Mouse (Mus musculus): ENCODE data around the gene Gatm. TPM values are rescaled to one million over a fixed set of nuclear protein-coding genes. Genes with fewer than 3 reads are reported as not detected.

The Gatm gene
- total and polyA plus RNA-seq, 2 experiments from 2014 or later: 47.6 to 59.7 TPM

- peak; percentile 79 for ATAC-seq
- DNase-seq: peak; percentile 60
- no peak overlapping the region for H3K9ac ChIP-seq
- TF ChIP-seq CTCF (IDR thresholded peaks at IDR 0.05; ENCODE audit: low read depth): no peak
- no peak overlapping the region for H3K4me2 ChIP-seq (ENCODE audit: low read depth)
- H3K9me3 ChIP-seq (ENCODE audit: low read length): no peaks in the 10 kb centered on the region
- WGBS: 56% methylated on average over 8 of the region's 8 CpGs
- H3K4me1 ChIP-seq (ENCODE audit: insufficient read depth): no peaks in the 10 kb centered on the region
- peak overlapping the region; percentile 16; the same call in 1 of the 2 replicates for H3K27ac ChIP-seq (ENCODE audit: low read depth, low read length)
- H3K36me3 ChIP-seq (ENCODE audit: insufficient read depth): no peaks in the 10 kb centered on the region
- H3K27me3 ChIP-seq (ENCODE audit: insufficient read depth, low read length): no peaks in the 10 kb centered on the region
- no peak overlapping the region for H3K4me3 ChIP-seq (ENCODE audit: low read depth, low read length)
These were observed 23.1 kb downstream of the Gatm start for GRCm38 (mm10) chr2:122587861-122588519.

- 75% methylated on average over 3 of the region's 3 CpGs for WGBS
These were observed 24.8 kb downstream of the Gatm start for GRCm38 (mm10) chr2:122586258-122586657.

GRCm38 (mm10) chr2:122582324-122582723 is 28.8 kb downstream of the Gatm start:
- ATAC-seq (no peak), DNase-seq (no peak)
- 94% methylated on average over 3 of the region's 3 CpGs for WGBS
- Histone ChIP-seq H3K4me3 (ENCODE audit: low read depth, low read length) (no peak overlapping the region), H3K36me3 (ENCODE audit: insufficient read depth) (no peaks in the 10 kb centered on the region), H3K4me2 (ENCODE audit: low read depth) (no peak overlapping the region), H3K27ac (ENCODE audit: low read depth, low read length) (no peak overlapping the region), H3K9ac (no peak overlapping the region), H3K27me3 (ENCODE audit: insufficient read depth, low read length) (no peaks in the 10 kb centered on the region), H3K4me1 (ENCODE audit: insufficient read depth) (no peaks in the 10 kb centered on the region), H3K9me3 (ENCODE audit: low read length) (no peaks in the 10 kb centered on the region)
- TF ChIP-seq CTCF (IDR thresholded peaks at IDR 0.05; ENCODE audit: low read depth): no peak

More at GRCm38 (mm10) chr2:122586258-122586657, 24.8 kb downstream of the Gatm start:
- H3K36me3 ChIP-seq (ENCODE audit: insufficient read depth): no peaks in the 10 kb centered on the region
- H3K27me3 ChIP-seq (ENCODE audit: insufficient read depth, low read length): no peaks in the 10 kb centered on the region
- H3K9ac ChIP-seq: no peak overlapping the region
- DNase-seq (no peak), ATAC-seq (no peak)
- H3K4me3 ChIP-seq (ENCODE audit: low read depth, low read length): no peak overlapping the region
- 0 out of 2 replicates have a peak, but pooled peaks have one; percentile 2 for TF ChIP-seq CTCF (IDR thresholded peaks at IDR 0.05; ENCODE audit: low read depth)
- no peak overlapping the region for H3K27ac ChIP-seq (ENCODE audit: low read depth, low read length)
- H3K4me2 ChIP-seq (ENCODE audit: low read depth): no peak overlapping the region
- no peaks in the 10 kb centered on the region for H3K9me3 ChIP-seq (ENCODE audit: low read length)
- no peaks in the 10 kb centered on the region for H3K4me1 ChIP-seq (ENCODE audit: insufficient read depth)

GRCm38 (mm10) chr2:122581361-122582017 is 29.6 kb downstream of the Gatm start:
- no peak for TF ChIP-seq CTCF (IDR thresholded peaks at IDR 0.05; ENCODE audit: low read depth)
- H3K36me3 ChIP-seq (ENCODE audit: insufficient read depth): no peaks in the 10 kb centered on the region
- no peak overlapping the region for H3K27ac ChIP-seq (ENCODE audit: low read depth, low read length)
- ATAC-seq: no peak
- H3K9me3 ChIP-seq (ENCODE audit: low read length): no peaks in the 10 kb centered on the region
- H3K4me3 ChIP-seq (ENCODE audit: low read depth, low read length): no peak overlapping the region
- 61% methylated on average over 3 of the region's 3 CpGs for WGBS
- H3K4me1 ChIP-seq (ENCODE audit: insufficient read depth): no peaks in the 10 kb centered on the region
- no peak for DNase-seq
- H3K4me2 ChIP-seq (ENCODE audit: low read depth): no peak overlapping the region
- no peak overlapping the region for H3K9ac ChIP-seq
- no peaks in the 10 kb centered on the region for H3K27me3 ChIP-seq (ENCODE audit: insufficient read depth, low read length)

DNA sequence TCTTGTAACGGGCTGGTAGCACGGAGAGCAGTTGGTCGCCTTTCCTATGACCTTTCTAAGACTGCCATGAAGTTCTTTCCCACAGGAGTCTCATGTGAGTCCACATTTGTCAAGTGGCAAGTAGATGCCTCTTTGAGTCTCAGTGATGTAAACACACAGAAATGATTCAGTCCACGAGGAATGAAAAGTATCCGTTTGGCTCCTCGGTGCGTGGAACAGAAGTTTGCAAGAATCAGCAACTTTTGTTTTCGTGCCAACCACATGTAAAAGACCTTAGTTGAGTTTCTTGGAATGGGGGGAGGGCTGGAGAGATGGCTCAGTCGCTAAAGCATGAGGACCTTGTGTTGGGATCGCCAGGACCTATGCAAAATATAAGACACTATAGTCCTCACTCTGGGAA is 30.7 kb downstream of the Gatm start:
- Histone ChIP-seq H3K27ac (ENCODE audit: low read depth, low read length) (no peak overlapping the region), H3K9ac (no peak overlapping the region), H3K4me3 (ENCODE audit: low read depth, low read length) (no peak overlapping the region), H3K4me2 (ENCODE audit: low read depth) (no peak overlapping the region), H3K9me3 (ENCODE audit: low read length) (no peaks in the 10 kb centered on the region), H3K4me1 (ENCODE audit: insufficient read depth) (no peaks in the 10 kb centered on the region), H3K27me3 (ENCODE audit: insufficient read depth, low read length) (no peaks in the 10 kb centered on the region), H3K36me3 (ENCODE audit: insufficient read depth) (no peaks in the 10 kb centered on the region)
- no peak for DNase-seq
- WGBS: 72% methylated on average over 10 of the region's 10 CpGs
- no peak for TF ChIP-seq CTCF (IDR thresholded peaks at IDR 0.05; ENCODE audit: low read depth)
- ATAC-seq: no peak

- no peaks in the 10 kb centered on the region for H3K27me3 ChIP-seq (ENCODE audit: insufficient read depth, low read length)
- H3K9me3 ChIP-seq (ENCODE audit: low read length): no peaks in the 10 kb centered on the region
- H3K36me3 ChIP-seq (ENCODE audit: insufficient read depth): no peaks in the 10 kb centered on the region
- no peak overlapping the region for H3K4me3 ChIP-seq (ENCODE audit: low read depth, low read length)
- ATAC-seq: no peak
- no peak overlapping the region for H3K4me2 ChIP-seq (ENCODE audit: low read depth)
- H3K9ac ChIP-seq: no peak overlapping the region
- 79% methylated on average over 1 of the region's 1 CpGs for WGBS
- H3K4me1 ChIP-seq (ENCODE audit: insufficient read depth): no peaks in the 10 kb centered on the region
- no peak for DNase-seq
- TF ChIP-seq CTCF (IDR thresholded peaks at IDR 0.05; ENCODE audit: low read depth): no peak
- no peak overlapping the region for H3K27ac ChIP-seq (ENCODE audit: low read depth, low read length)
These were observed 33.8 kb downstream of the Gatm start for GRCm38 (mm10) chr2:122577316-122577715.

DNA sequence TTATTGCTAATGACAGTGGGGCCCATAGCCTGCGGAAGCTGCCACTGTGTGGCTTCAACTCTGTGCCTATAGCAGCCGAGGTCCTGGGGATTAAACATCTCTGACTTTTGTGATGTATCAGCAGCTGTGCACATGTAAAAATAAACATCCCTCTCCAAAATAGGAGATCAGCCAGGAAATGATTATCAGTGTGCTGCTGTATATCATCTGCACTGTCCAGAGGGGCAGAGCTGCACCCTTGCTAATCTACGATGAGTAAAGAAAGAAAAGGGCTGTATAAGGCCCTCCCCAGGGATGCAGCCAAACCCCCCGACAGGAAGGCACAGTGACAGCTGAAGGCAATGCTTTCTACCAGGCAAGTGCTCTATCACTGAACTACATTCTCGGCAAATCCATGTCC is 34.8 kb downstream of the Gatm start:
- ATAC-seq (no peak), DNase-seq (no peak)
- Histone ChIP-seq H3K4me2 (ENCODE audit: low read depth) (no peak overlapping the region), H3K27me3 (ENCODE audit: insufficient read depth, low read length) (no peaks in the 10 kb centered on the region), H3K9me3 (ENCODE audit: low read length) (no peaks in the 10 kb centered on the region), H3K27ac (ENCODE audit: low read depth, low read length) (no peak overlapping the region), H3K9ac (no peak overlapping the region), H3K4me3 (ENCODE audit: low read depth, low read length) (no peak overlapping the region), H3K36me3 (ENCODE audit: insufficient read depth) (no peaks in the 10 kb centered on the region), H3K4me1 (ENCODE audit: insufficient read depth) (no peaks in the 10 kb centered on the region)
- WGBS: 55% methylated on average over 5 of the region's 5 CpGs
- TF ChIP-seq CTCF (IDR thresholded peaks at IDR 0.05; ENCODE audit: low read depth): no peak

Measured in forebrain, postnatal 0 days (tissue).